Mouse (Mus musculus) lung, adult 2 months (tissue): ENCODE measurements around the gene B4galt2.

Experiments
- CTCF ChIP-seq: fragments of 200-500 bp; IDR thresholded peaks from 2 replicates; pipeline ENCODE4 v1.5.1; 2011; ENCODE audit warnings: mild to moderate bottlenecking, low read length, control low read depth; ENCODE audit not compliant: insufficient read depth
- POLR2A ChIP-seq: fragments of 200-500 bp; IDR thresholded peaks from 2 replicates; pipeline ENCODE4 v1.6.1; 2011; ENCODE audit warnings: low read depth, mild to moderate bottlenecking, control low read depth, low read length, borderline replicate concordance; ENCODE audit errors: extremely low read depth

DNA sequence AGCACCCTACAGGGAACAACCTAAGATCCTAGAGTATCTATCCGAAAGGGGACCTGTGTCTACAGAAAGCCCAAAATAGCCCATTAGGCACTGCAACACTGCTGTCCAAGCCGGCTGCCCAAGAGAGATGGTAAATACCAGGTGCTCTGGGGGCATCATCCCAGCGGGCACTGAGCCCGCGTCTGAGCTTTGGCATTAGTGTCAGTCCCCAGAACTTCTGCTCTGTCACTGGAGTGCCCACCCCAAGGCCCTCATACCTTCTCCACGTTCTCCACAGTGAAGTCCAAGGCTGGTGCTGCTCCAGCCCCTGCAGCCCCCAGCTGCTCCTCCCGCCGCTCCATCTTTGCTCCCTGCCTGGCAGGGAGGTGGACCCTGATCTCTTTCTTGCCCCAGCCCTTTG, 30.7 kb upstream of the B4galt2 start:
- TF ChIP-seq CTCF, result no peak
- TF ChIP-seq POLR2A, result no peak
